Mouse (Mus musculus): ENCODE results near the gene Mme. TPM values are rescaled to one million over a fixed set of nuclear protein-coding genes. Genes with fewer than 3 reads are reported as not detected.

The Mme gene
- not detected in 2 replicates for polyA plus RNA-seq (2012; ENCODE audit: insufficient read depth, low replicate concordance)

GRCm38 (mm10) chr3:63241099-63241587, at the start of gene Mme:
Gene Mme, plus strand, starts transcription at chr3:63241537.
- Histone ChIP-seq H3K4me1 (no peaks in the 10 kb centered on the region), H3K27me3 (replicated peaks) (no peaks in the 10 kb centered on the region), H3K4me3 (replicated peaks) (no peak within 1 kb of the TSS), H3K36me3 (replicated peaks; ENCODE audit: low read length) (no peaks in the 10 kb centered on the region), H3K9me3 (peaks cover 3% of the 10 kb centered on the region; the same call in 1 of the 2 replicates)
- no peak for TF ChIP-seq GATA1 (IDR thresholded peaks at IDR 0.05; ENCODE audit: borderline replicate concordance, low read length)
- no peak for TF ChIP-seq FLI1 (IDR thresholded peaks at IDR 0.05; ENCODE audit: low read length)

- H3K9me3 ChIP-seq, result no peaks in the 10 kb centered on the region
- H3K36me3 ChIP-seq (replicated peaks; ENCODE audit: low read length), result no peaks in the 10 kb centered on the region
- no peak overlapping the region for H3K4me3 ChIP-seq (replicated peaks)
- TF ChIP-seq GATA1 (IDR thresholded peaks at IDR 0.05; ENCODE audit: borderline replicate concordance, low read length) (no peak), FLI1 (IDR thresholded peaks at IDR 0.05; ENCODE audit: low read length) (no peak)
- no peaks in the 10 kb centered on the region for H3K27me3 ChIP-seq (replicated peaks)
- no peaks in the 10 kb centered on the region for H3K4me1 ChIP-seq
Measured at GRCm38 (mm10) chr3:63196565-63196964, 44.8 kb upstream of the Mme start.

- Histone ChIP-seq H3K27me3 (replicated peaks) (no peaks in the 10 kb centered on the region), H3K9me3 (no peaks in the 10 kb centered on the region), H3K4me3 (replicated peaks) (no peak overlapping the region), H3K36me3 (replicated peaks; ENCODE audit: low read length) (no peaks in the 10 kb centered on the region), H3K4me1 (no peaks in the 10 kb centered on the region)
- TF ChIP-seq GATA1 (IDR thresholded peaks at IDR 0.05; ENCODE audit: borderline replicate concordance, low read length) (no peak), FLI1 (IDR thresholded peaks at IDR 0.05; ENCODE audit: low read length) (no peak)
Measured at GRCm38 (mm10) chr3:63198026-63198425, 43.3 kb upstream of the Mme start.

- H3K4me1 ChIP-seq, result no peaks in the 10 kb centered on the region
- no peaks in the 10 kb centered on the region for H3K36me3 ChIP-seq (replicated peaks; ENCODE audit: low read length)
- peaks cover 9% of the 10 kb centered on the region; the same call in 1 of the 2 replicates for H3K9me3 ChIP-seq
- H3K27me3 ChIP-seq (replicated peaks), result no peaks in the 10 kb centered on the region
- no peak overlapping the region for H3K4me3 ChIP-seq (replicated peaks)
- TF ChIP-seq FLI1 (IDR thresholded peaks at IDR 0.05; ENCODE audit: low read length), result no peak
- no peak for TF ChIP-seq GATA1 (IDR thresholded peaks at IDR 0.05; ENCODE audit: borderline replicate concordance, low read length)
Measured at GRCm38 (mm10) chr3:63221867-63222591, 19.3 kb upstream of the Mme start.

- H3K9me3 ChIP-seq, result peaks cover 5% of the 10 kb centered on the region; the same call in 1 of the 2 replicates
- no peaks in the 10 kb centered on the region for H3K36me3 ChIP-seq (replicated peaks; ENCODE audit: low read length)
- H3K27me3 ChIP-seq (replicated peaks), result no peaks in the 10 kb centered on the region
- H3K4me3 ChIP-seq (replicated peaks), result no peak overlapping the region
- H3K4me1 ChIP-seq, result no peaks in the 10 kb centered on the region
- TF ChIP-seq GATA1 (IDR thresholded peaks at IDR 0.05; ENCODE audit: borderline replicate concordance, low read length), result no peak
- no peak for TF ChIP-seq FLI1 (IDR thresholded peaks at IDR 0.05; ENCODE audit: low read length)
Measured at GRCm38 (mm10) chr3:63223676-63224075, 17.7 kb upstream of the Mme start.

- no peaks in the 10 kb centered on the region for H3K9me3 ChIP-seq
- H3K36me3 ChIP-seq (replicated peaks; ENCODE audit: low read length), result no peaks in the 10 kb centered on the region
- no peaks in the 10 kb centered on the region for H3K4me1 ChIP-seq
- H3K4me3 ChIP-seq (replicated peaks), result no peak overlapping the region
- no peaks in the 10 kb centered on the region for H3K27me3 ChIP-seq (replicated peaks)
- no peak for TF ChIP-seq GATA1 (IDR thresholded peaks at IDR 0.05; ENCODE audit: borderline replicate concordance, low read length)
- TF ChIP-seq FLI1 (IDR thresholded peaks at IDR 0.05; ENCODE audit: low read length), result no peak
Measured at GRCm38 (mm10) chr3:63235957-63236356, 5.4 kb upstream of the Mme start.

GRCm38 (mm10) chr3:63243721-63244120, 2.4 kb downstream of the Mme start:
- TF ChIP-seq FLI1 (IDR thresholded peaks at IDR 0.05; ENCODE audit: low read length) (no peak), GATA1 (IDR thresholded peaks at IDR 0.05; ENCODE audit: borderline replicate concordance, low read length) (no peak)
- Histone ChIP-seq H3K27me3 (replicated peaks) (no peaks in the 10 kb centered on the region), H3K36me3 (replicated peaks; ENCODE audit: low read length) (no peaks in the 10 kb centered on the region), H3K4me3 (replicated peaks) (no peak overlapping the region), H3K4me1 (no peaks in the 10 kb centered on the region), H3K9me3 (peaks cover 3% of the 10 kb centered on the region; the same call in 1 of the 2 replicates)

- TF ChIP-seq FLI1 (IDR thresholded peaks at IDR 0.05; ENCODE audit: low read length) (no peak), GATA1 (IDR thresholded peaks at IDR 0.05; ENCODE audit: borderline replicate concordance, low read length) (no peak)
- no peaks in the 10 kb centered on the region for H3K4me1 ChIP-seq
- H3K36me3 ChIP-seq (replicated peaks; ENCODE audit: low read length), result no peaks in the 10 kb centered on the region
- H3K27me3 ChIP-seq (replicated peaks), result no peaks in the 10 kb centered on the region
- peaks cover 10% of the 10 kb centered on the region for H3K9me3 ChIP-seq
- peak overlapping the region; percentile 16 for H3K4me3 ChIP-seq (replicated peaks)
Measured at GRCm38 (mm10) chr3:63272091-63272490, 30.8 kb downstream of the Mme start.

- TF ChIP-seq FLI1 (IDR thresholded peaks at IDR 0.05; ENCODE audit: low read length), result no peak
- H3K4me3 ChIP-seq (replicated peaks), result no peak overlapping the region
- peaks cover 8% of the 10 kb centered on the region for H3K4me1 ChIP-seq
- H3K9me3 ChIP-seq, result peaks cover 3% of the 10 kb centered on the region; the same call in 1 of the 2 replicates
- H3K27me3 ChIP-seq (replicated peaks), result peaks cover 21% of the 10 kb centered on the region
- no peaks in the 10 kb centered on the region for H3K36me3 ChIP-seq (replicated peaks; ENCODE audit: low read length)
Measured at GRCm38 (mm10) chr3:63294316-63294715, 53.0 kb downstream of the Mme start.

GRCm38 (mm10) chr3:63294791-63295190, 53.5 kb downstream of the Mme start:
- Histone ChIP-seq H3K4me3 (replicated peaks) (no peak overlapping the region), H3K4me1 (peaks cover 8% of the 10 kb centered on the region), H3K27me3 (replicated peaks) (peaks cover 21% of the 10 kb centered on the region), H3K9me3 (peaks cover 3% of the 10 kb centered on the region; the same call in 1 of the 2 replicates), H3K36me3 (replicated peaks; ENCODE audit: low read length) (no peaks in the 10 kb centered on the region)
- no peak for TF ChIP-seq GATA1 (IDR thresholded peaks at IDR 0.05; ENCODE audit: borderline replicate concordance, low read length)

Data from megakaryocyte, embryonic 14.5 days (primary cell).